ENCODE assay signal across 8 mouse cellular contexts in the genomic region with DNA sequence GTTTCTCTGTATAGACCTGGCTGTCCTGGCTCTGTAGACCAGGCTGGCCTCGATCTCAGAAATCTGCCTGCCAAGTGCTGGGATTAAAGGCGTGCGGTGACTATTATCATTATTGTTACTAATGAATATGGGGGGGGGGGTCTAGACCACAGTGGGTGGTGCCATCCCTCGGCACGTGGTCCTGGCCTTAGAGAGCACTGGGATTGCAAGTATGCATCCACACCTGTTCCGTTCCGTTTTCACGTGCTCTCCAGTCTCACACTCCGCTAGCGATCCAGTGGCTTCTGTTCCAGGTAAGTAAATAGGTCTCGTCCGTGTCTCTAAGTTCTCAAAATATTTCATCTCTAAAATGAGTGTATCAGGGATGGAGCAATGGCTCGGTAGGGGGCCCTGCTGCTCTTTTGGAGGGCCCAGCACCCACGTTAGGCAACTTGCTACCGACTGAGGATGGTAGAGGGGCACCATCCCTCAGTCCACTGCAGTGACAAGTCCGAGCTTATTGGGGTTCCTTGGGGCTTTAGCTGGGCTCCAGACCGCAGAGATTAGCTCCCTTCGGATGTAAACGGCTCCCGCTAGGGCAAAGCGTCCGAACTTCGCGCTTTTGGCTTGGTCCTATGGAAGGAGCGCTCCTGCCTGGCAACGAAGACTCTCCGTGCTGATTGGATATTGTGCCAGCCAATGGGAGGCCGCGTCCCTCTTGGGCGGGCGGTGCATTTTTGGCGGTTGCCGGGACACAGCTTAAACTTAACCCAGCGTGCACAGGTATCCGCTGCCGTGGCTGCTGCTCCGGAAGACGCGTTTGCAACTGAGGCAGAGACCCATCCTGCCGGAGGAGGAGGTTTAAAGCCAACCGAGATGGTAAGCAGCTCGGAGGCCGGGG. TPM values are rescaled to one million over a fixed set of nuclear protein-coding genes. Genes with fewer than 3 reads are reported as not detected.
DNase-seq lines count a peak whose midpoint lies in the region; ATAC-seq lines count a peak whose summit lies in the region.

A gene (plus strand): TSS at position 190 of the 880 bp plus-strand sequence.

- WGBS in heart, embryonic 13.5 days = 3% methylated on average over 43 of the region's 43 CpGs
- 3% methylated on average over 43 of the region's 43 CpGs for WGBS in liver, embryonic 12.5 days (ENCODE audit: insufficient replicate concordance)
- WGBS in stomach, embryonic 15.5 days = 1% methylated on average over 43 of the region's 43 CpGs

- H3K36me3 ChIP-seq in heart, embryonic 13.5 days = no peaks in the 10 kb centered on the region
- H3K36me3 ChIP-seq in liver, embryonic 12.5 days = peaks cover 17% of the 10 kb centered on the region
- no peaks in the 10 kb centered on the region for H3K36me3 ChIP-seq in stomach, embryonic 15.5 days

- H3K4me3 ChIP-seq in brown adipose tissue, adult 24 weeks (ENCODE audit: insufficient read depth, low read depth, low read length) = peak within 1 kb of the TSS; percentile 60
- H3K4me3 ChIP-seq in heart, embryonic 13.5 days = peak within 1 kb of the TSS; percentile 70
- H3K4me3 ChIP-seq in liver, embryonic 12.5 days = peak within 1 kb of the TSS; percentile 81
- peak within 1 kb of the TSS; percentile 65 for H3K4me3 ChIP-seq in stomach, embryonic 15.5 days (replicated peaks)

- peak; percentile 90 for ATAC-seq in heart, embryonic 13.5 days (ENCODE audit: extremely low read depth, insufficient number of reproducible peaks, low FRiP score, low TSS enrichment)
- peak; percentile 90 for ATAC-seq in liver, embryonic 12.5 days
- ATAC-seq in stomach, embryonic 15.5 days (ENCODE audit: insufficient read depth, low FRiP score, low read depth) = peak; percentile 98

- peak; percentile 96 for DNase-seq in CD4-positive, CD25-positive, alpha-beta regulatory T cell, adult 2 months (ENCODE audit: low read depth, low spot score)
- DNase-seq in fat pad, adult 2 months (ENCODE audit: extremely low read depth, low read depth, low spot score) = peak; percentile 43
- DNase-seq in kidney, postnatal 10 days = peak; percentile 95
- DNase-seq in natural killer cell, adult 2 months (ENCODE audit: low spot score in 2 of 2) = peak; percentile 80 to 88

- H3K9ac ChIP-seq in heart, embryonic 13.5 days = peak within 1 kb of the TSS; percentile 86
- peak within 1 kb of the TSS; percentile 79 for H3K9ac ChIP-seq in liver, embryonic 12.5 days
- H3K9ac ChIP-seq in stomach, embryonic 15.5 days = no peak within 1 kb of the TSS

- H3K4me1 ChIP-seq in brown adipose tissue, adult 24 weeks (ENCODE audit: control insufficient read depth, insufficient read depth, insufficient read length, low read length) = no peaks in the 10 kb centered on the region
- peaks cover 26% of the 10 kb centered on the region for H3K4me1 ChIP-seq in heart, embryonic 13.5 days
- peaks cover 57% of the 10 kb centered on the region for H3K4me1 ChIP-seq in liver, embryonic 12.5 days
- H3K4me1 ChIP-seq in stomach, embryonic 15.5 days = 0 out of 2 replicates have a peak, but pooled peaks cover 3% of the 10 kb centered on the region

- H3K4me2 ChIP-seq in heart, embryonic 13.5 days = peak within 1 kb of the TSS; percentile 94
- H3K4me2 ChIP-seq in liver, embryonic 12.5 days = peak within 1 kb of the TSS; percentile 76
- H3K4me2 ChIP-seq in stomach, embryonic 15.5 days = peak within 1 kb of the TSS; percentile 90

- H3K27me3 ChIP-seq in heart, embryonic 13.5 days (replicated peaks) = no peaks in the 10 kb centered on the region
- H3K27me3 ChIP-seq in liver, embryonic 12.5 days (replicated peaks) = no peaks in the 10 kb centered on the region
- no peaks in the 10 kb centered on the region for H3K27me3 ChIP-seq in stomach, embryonic 15.5 days (replicated peaks)

- H3K9me3 ChIP-seq in heart, embryonic 13.5 days = no peaks in the 10 kb centered on the region
- H3K9me3 ChIP-seq in liver, embryonic 12.5 days (replicated peaks) = no peaks in the 10 kb centered on the region
- no peaks in the 10 kb centered on the region for H3K9me3 ChIP-seq in stomach, embryonic 15.5 days

- H3K27ac ChIP-seq in brown adipose tissue, adult 24 weeks (replicated peaks; ENCODE audit: low read depth, low read length) = no peak within 1 kb of the TSS
- H3K27ac ChIP-seq in heart, embryonic 13.5 days (replicated peaks) = 0 out of 2 replicates have a peak within 1 kb of the TSS, but pooled peaks have one; percentile 54
- peak within 1 kb of the TSS; percentile 98 for H3K27ac ChIP-seq in liver, embryonic 12.5 days
- H3K27ac ChIP-seq in stomach, embryonic 15.5 days = no peak within 1 kb of the TSS

RNA-seq across cellular contexts. Expression of the gene that starts here (rescaled TPM):
- polyA plus RNA-seq in brown adipose tissue, adult 24 weeks (2012; ENCODE audit: insufficient read depth, insufficient read length, missing spikeins) = 0.29 TPM in 1 of 2 replicates, not detected in the other
- 16.4 and 16.8 TPM in 2 replicates for polyA plus RNA-seq in heart, embryonic 13.5 days (2015; fragmentation: Nextera tagmentation; extraction: Ambion mirVana)
- polyA plus RNA-seq in liver, embryonic 12.5 days (2016; fragmentation: Nextera tagmentation; extraction: Ambion mirVana) = 119 and 123 TPM in 2 replicates
- 23.1 and 31.0 TPM in 2 replicates for polyA plus RNA-seq in stomach, embryonic 15.5 days (2015; fragmentation: Nextera tagmentation; extraction: Ambion mirVana)

Comparison
In these comparisons a context has a peak if more than half of its experiments do, and no peak if none do; other contexts are left out.
1. RNA of the gene that starts here (polyA plus RNA-seq): 119 to 123 TPM in liver, embryonic 12.5 days, 23.1 to 31.0 TPM in stomach, embryonic 15.5 days and 16.4 to 16.8 TPM in heart, embryonic 13.5 days; 0.29 TPM in brown adipose tissue, adult 24 weeks; every median in the first group is over 10 times any median in the second.
2. DNase-seq: peak in every context shown above with its lines; median percentile 96 in CD4-positive, CD25-positive, alpha-beta regulatory T cell, adult 2 months; 95 in kidney, postnatal 10 days; 84 in natural killer cell, adult 2 months; 43 in fat pad, adult 2 months.
3. H3K27ac ChIP-seq: peak in heart, embryonic 13.5 days (single experiment) and liver, embryonic 12.5 days (single experiment); none in brown adipose tissue, adult 24 weeks (single experiment) and stomach, embryonic 15.5 days (single experiment).
4. Peak in every context shown above with its lines, with median percentiles within 50 percentile points of each other: H3K4me3 ChIP-seq, ATAC-seq and H3K4me2 ChIP-seq.